Mouse (Mus musculus) midbrain, embryonic 15.5 days (tissue): Measurements from ENCODE around the gene Cacna1c. TPM values are rescaled to one million over a fixed set of nuclear protein-coding genes. Genes with fewer than 3 reads are reported as not detected.

Experiments
- ATAC-seq: fragments of 200-750 bp; cut with Nextera tagmentation; replicated peaks from 2 replicates; pipeline ENCODE4 v1.8.0; 2017; ENCODE audit warnings: moderate TSS enrichment
- H3K27ac ChIP-seq: fragments of 300-500 bp; sonication (generic); 2 replicates; pipeline ENCODE4 v1.5.1; 2015; ENCODE audit warnings: mild to moderate bottlenecking, inconsistent platforms
- H3K27me3 ChIP-seq: fragments of 300-500 bp; sonication (generic); replicated peaks from 2 replicates; pipeline ENCODE4 v1.6.1; 2015; ENCODE audit warnings: inconsistent platforms
- H3K36me3 ChIP-seq: fragments of 300-500 bp; sonication (generic); replicated peaks from 2 replicates; pipeline ENCODE4 v1.6.1; 2015; ENCODE audit warnings: inconsistent platforms
- H3K4me1 ChIP-seq: fragments of 300-500 bp; sonication (generic); 2 replicates; pipeline ENCODE4 v1.6.1; 2015; ENCODE audit warnings: inconsistent platforms
- H3K4me2 ChIP-seq: fragments of 300-500 bp; sonication (generic); 2 replicates; pipeline ENCODE4 v1.6.1; 2015; ENCODE audit warnings: inconsistent platforms, mild to moderate bottlenecking, moderate library complexity
- H3K4me3 ChIP-seq: fragments of 300-500 bp; sonication (generic); 2 replicates; pipeline ENCODE4 v1.5.1; 2015; ENCODE audit warnings: mild to moderate bottlenecking, inconsistent platforms
- H3K9ac ChIP-seq: fragments of 300-500 bp; sonication (generic); 2 replicates; pipeline ENCODE4 v1.6.1; 2015; ENCODE audit warnings: mild to moderate bottlenecking, inconsistent platforms
- H3K9me3 ChIP-seq: fragments of 300-500 bp; sonication (generic); 2 replicates; pipeline ENCODE4 v1.6.1; 2016; ENCODE audit warnings: inconsistent platforms
- WGBS: fragments of 180-500 bp; shearing (Covaris S2); methylation state at CpG from one replicate; pipeline ENCODE4 v1.1.7; 2015; ENCODE audit warnings: mixed read lengths; 5-methylcytosine and 5-hydroxymethylcytosine counted together
- polyA plus RNA-seq: library from polyadenylated mRNA; unstranded; fragments of >200 nt; fragmentation: Nextera tagmentation; extraction: Ambion mirVana; gene quantifications from 2 replicates; pipeline ENCODE4 v1.2.1, GENCODE M21; 2015

Cacna1c gene
- polyA plus RNA-seq, 1 experiment from 2014 or later, result 7.9 TPM

DNA sequence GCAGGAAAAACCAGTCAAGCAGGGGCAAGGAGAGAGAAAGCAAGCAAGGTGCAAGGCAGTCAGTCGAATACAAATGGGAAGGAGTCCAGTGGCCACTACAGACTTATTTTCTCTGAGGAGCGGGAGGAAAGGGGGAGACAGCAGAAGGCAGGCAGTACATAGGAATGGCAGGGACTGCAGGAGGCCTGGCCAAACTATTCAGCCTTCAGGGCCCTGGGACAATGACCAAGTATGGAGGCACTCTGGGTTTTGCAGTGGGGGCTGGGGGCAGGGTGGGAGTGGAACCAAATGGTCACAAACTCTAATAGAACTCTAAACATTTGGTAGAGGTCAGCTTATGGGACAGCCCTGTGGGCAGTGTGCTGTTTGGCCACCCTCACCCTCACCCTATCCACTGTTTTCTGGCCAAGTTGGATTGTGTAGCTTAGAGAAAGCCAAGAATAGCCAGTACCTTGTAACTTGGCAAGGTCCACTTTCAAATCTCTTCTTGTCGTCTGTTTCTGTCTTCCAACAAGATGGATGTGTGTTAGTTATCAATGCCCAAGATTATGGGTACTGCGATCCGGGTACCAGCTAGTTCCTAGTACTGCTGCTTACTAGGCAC lies 330.3 kb downstream of the Cacna1c start:
- no peak overlapping the region for H3K9ac ChIP-seq
- H3K4me2 ChIP-seq, result no peak overlapping the region
- H3K27ac ChIP-seq, result no peak overlapping the region
- H3K4me3 ChIP-seq, result no peak overlapping the region
- 86% methylated on average over 5 of the region's 5 CpGs for WGBS
- no peaks in the 10 kb centered on the region for H3K27me3 ChIP-seq
- peaks cover 9% of the 10 kb centered on the region; the same call in 1 of the 2 replicates for H3K4me1 ChIP-seq
- ATAC-seq, result no peak
- no peaks in the 10 kb centered on the region for H3K36me3 ChIP-seq
- H3K9me3 ChIP-seq, result no peaks in the 10 kb centered on the region

DNA sequence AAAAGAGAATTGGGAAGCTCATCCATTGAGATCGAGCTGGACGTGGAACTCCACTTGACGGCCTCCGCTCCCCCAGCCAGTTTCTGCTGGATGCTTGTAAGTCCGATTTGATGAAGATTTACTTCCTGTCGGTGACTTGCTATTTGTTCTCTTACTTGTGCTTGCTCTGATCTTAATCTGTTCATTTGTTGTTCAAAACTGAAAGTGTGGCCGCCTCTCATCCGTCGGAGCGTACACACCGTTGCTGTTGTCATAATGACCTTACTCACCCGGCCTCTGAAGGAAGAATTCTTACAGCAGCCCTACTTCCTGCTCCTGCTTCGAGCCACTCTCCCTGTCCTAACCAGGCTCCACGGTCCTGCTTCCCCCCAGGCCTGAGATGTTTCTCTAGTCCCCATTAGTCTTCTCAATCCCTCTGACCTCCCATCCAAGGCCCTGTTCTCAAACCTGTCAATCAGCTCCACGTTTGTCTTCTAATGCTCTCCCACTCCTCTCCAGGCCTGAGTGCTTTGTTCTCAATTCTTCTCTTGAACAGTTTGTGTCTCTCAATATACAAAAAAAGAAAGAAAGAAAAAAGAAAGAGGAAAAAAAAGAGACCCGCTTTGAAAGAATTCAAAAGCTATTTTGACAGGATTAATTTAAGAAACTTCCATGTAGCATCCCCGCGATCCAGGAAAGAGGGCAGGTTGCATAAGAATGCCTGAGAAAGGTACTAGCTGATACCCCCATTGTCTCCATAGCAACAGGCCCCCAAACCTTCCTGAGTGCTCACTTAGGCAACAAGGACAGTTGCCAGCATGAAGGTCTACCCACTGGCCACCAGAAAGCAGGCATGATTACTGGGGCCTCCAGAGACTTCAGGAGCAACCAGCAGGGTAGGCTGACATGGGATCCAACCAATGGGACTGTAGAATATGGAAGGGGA lies 331.3 kb downstream of the Cacna1c start:
- Histone ChIP-seq H3K27ac (no peak overlapping the region), H3K9me3 (no peaks in the 10 kb centered on the region), H3K36me3 (no peaks in the 10 kb centered on the region), H3K4me1 (peaks cover 9% of the 10 kb centered on the region; the same call in 1 of the 2 replicates), H3K4me2 (no peak overlapping the region), H3K4me3 (no peak overlapping the region), H3K9ac (no peak overlapping the region), H3K27me3 (no peaks in the 10 kb centered on the region)
- no peak for ATAC-seq
- WGBS, result 58% methylated on average over 18 of the region's 18 CpGs

DNA sequence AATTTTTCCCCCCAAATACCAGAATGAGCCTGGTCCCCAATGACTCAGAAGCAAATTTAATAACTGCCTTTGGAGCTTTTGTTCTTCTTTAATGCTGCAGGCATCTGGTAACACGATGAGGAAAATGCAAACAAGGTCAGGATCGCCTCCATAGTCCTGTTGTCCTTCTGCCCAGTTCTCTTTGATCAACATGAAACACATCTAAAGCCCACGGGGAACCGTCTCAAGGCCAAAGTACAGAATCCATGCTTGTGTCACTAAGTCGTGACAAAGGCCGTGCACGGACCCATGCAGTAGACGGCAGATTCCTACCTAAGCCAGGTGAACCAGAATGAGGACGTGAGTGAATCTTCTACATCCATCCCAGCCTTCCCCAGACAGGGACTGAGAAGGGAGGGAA lies 333.5 kb downstream of the Cacna1c start:
- no peak overlapping the region for H3K9ac ChIP-seq
- no peak for ATAC-seq
- no peaks in the 10 kb centered on the region for H3K9me3 ChIP-seq
- no peaks in the 10 kb centered on the region for H3K36me3 ChIP-seq
- WGBS, result 85% methylated on average over 9 of the region's 9 CpGs
- H3K4me2 ChIP-seq, result no peak overlapping the region
- no peaks in the 10 kb centered on the region for H3K27me3 ChIP-seq
- H3K4me1 ChIP-seq, result peaks cover 7% of the 10 kb centered on the region; the same call in 1 of the 2 replicates
- H3K4me3 ChIP-seq, result no peak overlapping the region
- no peak overlapping the region for H3K27ac ChIP-seq

DNA sequence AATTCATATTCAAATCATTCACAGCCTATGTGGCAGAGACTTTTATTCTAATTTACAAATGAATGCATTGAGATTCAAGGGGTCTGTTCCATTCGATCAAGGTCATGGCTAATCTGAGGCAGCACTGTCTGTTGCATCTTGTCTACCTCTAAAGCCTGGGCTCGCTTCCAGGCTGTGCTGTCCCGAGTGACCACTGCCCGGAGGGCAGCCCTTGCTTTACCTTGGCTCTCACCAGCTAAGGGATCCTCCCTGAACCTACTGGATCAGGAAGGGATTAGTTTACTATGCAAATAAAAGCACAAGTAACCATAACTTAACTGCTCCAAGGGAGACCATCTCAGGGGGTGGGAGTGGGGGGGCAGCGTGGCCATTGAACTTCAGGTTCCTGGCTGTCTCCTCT lies 334.1 kb downstream of the Cacna1c start:
- H3K4me3 ChIP-seq, result no peak overlapping the region
- no peaks in the 10 kb centered on the region for H3K36me3 ChIP-seq
- no peak overlapping the region for H3K9ac ChIP-seq
- peaks cover 4% of the 10 kb centered on the region; the same call in 1 of the 2 replicates for H3K4me1 ChIP-seq
- no peaks in the 10 kb centered on the region for H3K9me3 ChIP-seq
- no peaks in the 10 kb centered on the region for H3K27me3 ChIP-seq
- ATAC-seq, result no peak
- no peak overlapping the region for H3K4me2 ChIP-seq
- H3K27ac ChIP-seq, result no peak overlapping the region
- 53% methylated on average over 5 of the region's 5 CpGs for WGBS

DNA sequence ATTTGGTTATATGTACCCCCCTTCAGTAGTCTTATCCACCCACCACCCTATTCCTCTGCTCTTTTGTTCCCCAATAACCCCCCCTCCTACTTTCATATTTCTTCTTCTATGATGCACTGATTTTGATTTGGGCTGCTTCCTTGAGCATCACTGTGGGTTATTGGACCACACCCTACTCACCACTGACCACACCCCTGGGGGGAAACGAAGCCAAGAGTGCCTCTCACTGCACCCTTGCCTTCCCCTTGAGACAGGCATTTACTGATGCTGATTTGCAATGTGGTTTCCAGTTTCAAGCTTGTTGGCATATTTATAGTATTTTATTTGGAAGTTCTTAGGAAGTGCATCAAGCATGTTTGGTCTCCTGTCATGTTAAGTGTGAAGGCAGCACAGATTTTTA lies 337.8 kb downstream of the Cacna1c start:
- no peaks in the 10 kb centered on the region for H3K36me3 ChIP-seq
- no peak overlapping the region for H3K4me2 ChIP-seq
- WGBS, result 72% methylated on average over 1 of the region's 1 CpGs
- H3K27ac ChIP-seq, result no peak overlapping the region
- no peaks in the 10 kb centered on the region for H3K4me1 ChIP-seq
- H3K9me3 ChIP-seq, result no peaks in the 10 kb centered on the region
- no peaks in the 10 kb centered on the region for H3K27me3 ChIP-seq
- H3K9ac ChIP-seq, result no peak overlapping the region
- no peak for ATAC-seq
- H3K4me3 ChIP-seq, result no peak overlapping the region

DNA sequence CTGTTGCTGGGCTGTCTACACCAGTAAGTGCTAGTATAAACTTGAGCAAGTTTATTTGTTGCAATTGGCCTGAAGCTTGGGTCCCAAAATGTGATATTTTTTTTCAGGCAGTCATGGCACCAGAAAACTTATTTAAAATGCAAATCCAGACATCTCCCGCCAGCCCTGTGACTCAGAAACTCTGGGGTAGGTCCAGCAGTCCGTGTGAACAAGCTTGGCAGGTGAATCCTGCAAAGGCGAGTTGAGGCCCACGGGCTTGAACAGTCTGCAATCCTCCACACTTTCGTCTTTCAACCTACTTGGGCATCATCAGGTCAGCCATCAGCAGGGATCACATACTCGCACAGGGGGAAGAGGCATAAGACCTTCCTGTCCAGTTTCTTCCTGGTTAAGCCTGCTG lies 344.1 kb downstream of the Cacna1c start:
- Histone ChIP-seq H3K4me2 (no peak overlapping the region), H3K27me3 (no peaks in the 10 kb centered on the region), H3K4me1 (peaks cover 13% of the 10 kb centered on the region; the same call in 1 of the 2 replicates), H3K4me3 (no peak overlapping the region), H3K36me3 (no peaks in the 10 kb centered on the region), H3K27ac (no peak overlapping the region), H3K9ac (no peak overlapping the region), H3K9me3 (no peaks in the 10 kb centered on the region)
- ATAC-seq, result no peak
- WGBS, result 62% methylated on average over 6 of the region's 6 CpGs

DNA sequence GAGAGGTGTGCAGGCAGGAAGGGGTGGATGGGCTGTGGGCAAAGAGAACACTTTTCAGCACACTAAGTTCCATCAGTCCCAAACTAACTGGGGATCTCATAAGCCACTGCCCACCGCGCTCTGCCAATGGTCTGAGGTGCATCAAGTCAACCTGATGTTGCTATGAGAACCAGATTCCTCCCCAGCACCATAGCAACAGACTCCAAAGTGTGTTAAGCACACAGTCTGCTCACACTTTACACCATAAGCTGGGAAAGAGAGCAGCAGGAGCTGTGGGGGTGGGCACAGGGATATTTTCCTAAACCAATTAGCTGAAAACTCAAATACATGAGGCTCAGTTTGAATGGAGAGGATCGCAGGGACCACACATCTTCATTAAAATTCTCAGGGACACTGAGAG lies 345.1 kb downstream of the Cacna1c start:
- ATAC-seq, result no peak
- peaks cover 22% of the 10 kb centered on the region for H3K4me1 ChIP-seq
- no peaks in the 10 kb centered on the region for H3K36me3 ChIP-seq
- no peak overlapping the region for H3K4me2 ChIP-seq
- H3K9ac ChIP-seq, result no peak overlapping the region
- no peaks in the 10 kb centered on the region for H3K27me3 ChIP-seq
- 52% methylated on average over 3 of the region's 3 CpGs for WGBS
- H3K27ac ChIP-seq, result no peak overlapping the region
- H3K9me3 ChIP-seq, result no peaks in the 10 kb centered on the region
- no peak overlapping the region for H3K4me3 ChIP-seq

DNA sequence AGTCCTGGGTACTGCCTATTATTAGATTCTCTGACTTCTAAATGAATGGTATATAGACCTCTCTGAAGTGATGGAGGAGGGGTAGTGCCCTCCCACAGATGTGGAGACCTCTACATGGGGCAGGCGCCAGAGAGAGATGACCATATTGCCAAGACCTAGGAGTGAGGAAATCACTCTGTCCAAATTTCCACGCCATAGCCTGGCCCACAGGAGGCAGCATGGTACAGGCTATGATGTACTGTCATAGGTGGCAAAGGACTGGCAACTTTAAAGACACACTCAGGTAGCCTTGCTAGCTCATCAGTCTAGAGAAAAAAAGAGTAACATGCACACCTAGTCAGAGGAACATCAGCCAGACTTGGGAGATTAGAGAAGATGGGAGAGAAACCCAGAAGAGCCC lies 347.6 kb downstream of the Cacna1c start:
- Histone ChIP-seq H3K4me2 (no peak overlapping the region), H3K9ac (no peak overlapping the region), H3K27ac (no peak overlapping the region), H3K4me3 (no peak overlapping the region), H3K27me3 (no peaks in the 10 kb centered on the region), H3K36me3 (no peaks in the 10 kb centered on the region), H3K9me3 (no peaks in the 10 kb centered on the region), H3K4me1 (peaks cover 31% of the 10 kb centered on the region)
- no peak for ATAC-seq
- 88% methylated on average over 2 of the region's 2 CpGs for WGBS

DNA sequence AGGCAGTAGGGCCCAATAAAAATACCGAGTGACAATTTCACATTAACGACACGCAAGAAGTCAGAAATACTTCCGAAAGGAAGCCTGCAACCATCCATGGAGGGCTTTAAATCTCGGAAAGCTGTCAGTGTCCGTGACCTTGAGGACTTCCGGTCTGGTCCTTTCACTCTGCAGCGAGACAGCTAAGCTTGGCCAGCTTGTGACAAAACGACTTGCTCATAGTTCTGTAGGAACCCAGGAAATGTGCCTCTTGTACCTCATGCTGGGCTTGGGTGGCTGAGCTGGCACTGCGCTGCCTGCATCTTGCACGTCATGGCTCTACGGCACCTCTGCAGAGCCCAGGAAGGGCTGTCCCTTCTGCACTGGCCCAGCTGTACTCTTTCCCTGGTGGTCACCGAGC lies 348.5 kb downstream of the Cacna1c start:
- Histone ChIP-seq H3K4me1 (peaks cover 31% of the 10 kb centered on the region), H3K27me3 (no peaks in the 10 kb centered on the region), H3K36me3 (no peaks in the 10 kb centered on the region), H3K4me2 (no peak overlapping the region), H3K4me3 (no peak overlapping the region), H3K27ac (no peak overlapping the region), H3K9me3 (no peaks in the 10 kb centered on the region), H3K9ac (no peak overlapping the region)
- ATAC-seq, result no peak
- WGBS, result 84% methylated on average over 13 of the region's 13 CpGs

DNA sequence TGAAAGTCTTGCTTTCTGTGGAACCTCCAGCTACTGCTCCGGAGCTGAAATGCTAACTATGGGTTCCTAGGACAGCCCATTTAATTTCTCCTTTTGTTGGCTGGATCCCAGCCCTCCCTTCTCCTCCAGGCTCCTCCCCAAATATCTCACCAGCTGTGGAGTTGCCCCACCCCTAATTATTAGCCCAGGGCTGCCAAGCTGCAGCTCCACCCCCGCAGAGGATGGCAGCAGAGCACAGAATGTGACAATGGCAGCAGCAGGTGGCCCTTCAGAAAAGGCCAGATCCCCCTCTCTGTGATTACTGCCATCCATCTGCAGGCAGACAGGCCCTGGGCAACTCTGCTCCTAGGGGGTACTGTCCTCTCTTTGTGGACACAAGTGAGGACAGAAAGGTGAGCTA lies 350.4 kb downstream of the Cacna1c start:
- Histone ChIP-seq H3K9ac (no peak overlapping the region), H3K4me1 (peaks cover 31% of the 10 kb centered on the region), H3K9me3 (no peaks in the 10 kb centered on the region), H3K4me2 (no peak overlapping the region), H3K27ac (no peak overlapping the region), H3K27me3 (no peaks in the 10 kb centered on the region), H3K36me3 (no peaks in the 10 kb centered on the region), H3K4me3 (no peak overlapping the region)
- WGBS, result 14% methylated on average over 2 of the region's 2 CpGs
- ATAC-seq, result peak; percentile 51

DNA sequence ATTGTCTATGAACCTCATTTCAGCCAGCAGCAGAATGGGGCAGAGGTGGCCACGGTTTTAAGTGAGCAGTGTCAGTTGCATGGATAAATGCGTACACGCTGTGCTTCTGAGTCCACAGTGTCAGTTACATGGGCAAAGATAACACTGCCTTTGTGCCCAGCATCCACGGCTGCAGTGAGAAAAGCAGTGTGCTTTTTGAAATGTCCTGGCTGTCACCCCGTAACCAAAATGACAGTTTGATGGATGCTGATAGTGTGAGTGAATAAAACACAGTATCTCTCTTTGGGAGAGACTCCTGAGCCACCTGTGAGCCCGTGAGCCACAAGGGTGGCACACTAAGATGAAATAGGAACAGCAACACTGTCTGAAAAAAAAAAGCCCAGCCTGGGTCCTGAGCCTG lies 351.0 kb downstream of the Cacna1c start:
- Histone ChIP-seq H3K4me2 (no peak overlapping the region), H3K36me3 (no peaks in the 10 kb centered on the region), H3K4me3 (no peak overlapping the region), H3K9ac (no peak overlapping the region), H3K27me3 (no peaks in the 10 kb centered on the region), H3K27ac (no peak overlapping the region), H3K4me1 (peaks cover 31% of the 10 kb centered on the region), H3K9me3 (no peaks in the 10 kb centered on the region)
- no peak for ATAC-seq
- WGBS, result 75% methylated on average over 6 of the region's 6 CpGs

DNA sequence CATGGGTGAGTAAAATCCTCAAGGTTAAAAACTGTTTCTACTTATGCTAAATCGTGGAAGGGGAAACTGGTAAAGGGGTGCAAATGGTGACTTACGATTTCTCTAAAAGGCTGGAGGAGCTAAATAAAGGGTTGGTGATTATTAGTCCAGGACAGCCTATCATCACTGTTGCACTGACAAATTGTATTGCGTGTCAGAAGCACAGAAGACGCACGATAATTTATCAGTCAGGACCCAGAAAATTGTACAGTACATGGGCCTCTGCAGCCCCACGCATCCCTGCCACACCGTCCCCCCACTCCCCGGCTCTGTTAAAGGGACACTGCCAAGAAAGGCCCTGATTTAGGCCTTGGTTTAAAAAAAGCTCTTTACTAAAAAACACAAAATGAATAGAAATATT lies 352.7 kb downstream of the Cacna1c start:
- ATAC-seq, result no peak
- Histone ChIP-seq H3K4me1 (peaks cover 31% of the 10 kb centered on the region), H3K9me3 (no peaks in the 10 kb centered on the region), H3K9ac (no peak overlapping the region), H3K27ac (no peak overlapping the region), H3K4me2 (no peak overlapping the region), H3K27me3 (no peaks in the 10 kb centered on the region), H3K4me3 (no peak overlapping the region), H3K36me3 (no peaks in the 10 kb centered on the region)
- WGBS, result 84% methylated on average over 8 of the region's 8 CpGs

DNA sequence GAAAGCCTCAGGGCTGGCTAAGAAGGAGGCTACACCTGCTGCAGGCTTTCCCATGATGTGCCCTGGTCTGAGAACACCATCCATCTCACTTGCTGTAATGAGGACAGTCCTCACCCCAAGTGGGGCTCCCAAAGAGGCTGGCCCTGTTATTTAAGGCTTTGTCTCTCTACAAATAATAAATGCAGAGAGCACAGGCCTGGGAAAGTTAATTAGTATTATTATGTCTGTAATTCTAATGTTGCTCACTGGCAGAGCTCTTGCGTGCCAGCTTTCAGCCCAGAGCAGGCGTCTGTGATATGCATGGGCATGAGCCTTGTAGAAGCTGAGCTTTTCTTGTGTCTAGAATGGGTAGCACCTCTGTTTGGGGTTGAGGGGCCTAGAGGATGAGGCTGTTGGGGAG lies 354.3 kb downstream of the Cacna1c start:
- no peak overlapping the region for H3K4me2 ChIP-seq
- peaks cover 25% of the 10 kb centered on the region for H3K4me1 ChIP-seq
- 87% methylated on average over 2 of the region's 2 CpGs for WGBS
- H3K27me3 ChIP-seq, result no peaks in the 10 kb centered on the region
- H3K4me3 ChIP-seq, result no peak overlapping the region
- H3K36me3 ChIP-seq, result no peaks in the 10 kb centered on the region
- no peak overlapping the region for H3K9ac ChIP-seq
- H3K9me3 ChIP-seq, result no peaks in the 10 kb centered on the region
- no peak overlapping the region for H3K27ac ChIP-seq
- no peak for ATAC-seq
